Comparison of ENCODE assay signal across 7 mouse cellular contexts in the genomic region with DNA sequence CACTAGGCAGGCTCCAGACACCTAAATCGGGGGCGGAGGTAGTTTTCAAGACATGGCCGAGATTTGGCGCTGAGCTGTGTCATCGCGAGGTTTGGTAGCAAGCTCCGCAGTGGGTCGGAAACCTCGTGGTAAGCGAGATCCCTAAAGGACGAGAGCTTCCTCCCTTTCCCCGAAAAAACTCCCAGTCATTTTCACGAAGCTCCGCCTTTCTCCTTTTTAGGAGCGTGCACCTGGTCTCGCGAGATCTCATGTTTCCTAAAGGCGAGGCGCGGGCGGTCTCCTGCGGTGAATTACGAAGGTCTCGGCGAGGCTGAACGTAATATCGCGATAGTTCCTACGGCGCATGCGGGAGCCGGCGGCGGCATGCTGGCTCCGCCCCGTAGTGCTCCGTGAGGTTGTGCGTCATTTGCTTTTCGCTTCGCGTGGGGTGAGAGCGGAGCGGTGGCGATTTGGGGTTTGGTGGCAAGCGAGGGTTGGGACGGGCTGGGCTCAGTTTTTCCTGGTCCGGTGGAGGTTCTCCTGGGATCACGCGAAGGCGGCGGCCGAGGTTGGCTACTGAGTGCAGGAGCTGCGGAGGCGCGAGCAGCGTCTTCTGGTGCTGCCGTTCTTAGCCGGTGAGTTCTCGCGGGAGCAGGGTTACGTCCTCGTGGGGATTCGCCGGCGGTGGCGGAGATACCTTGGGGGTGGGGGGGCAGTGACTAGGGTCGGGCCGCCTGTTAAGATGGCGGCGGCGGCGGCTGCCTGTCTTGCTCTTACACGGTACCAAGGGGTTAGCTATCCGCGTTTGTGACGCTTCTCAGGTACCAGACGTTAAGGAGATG. TPM values are rescaled to one million over a fixed set of nuclear protein-coding genes. Genes with fewer than 3 reads are reported as not detected.
A peak's percentile ranks its signal among the peaks of the same experiment; 100 is the strongest.
DNase-seq lines count a peak whose midpoint lies in the region; ATAC-seq lines count a peak whose summit lies in the region.

No protein-coding gene starts in this region.

- DNase-seq in adrenal gland, postnatal 14 days, result peak; percentile 95
- peak; percentile 96 for DNase-seq in embryonic facial prominence, embryonic 11.5 days (ENCODE audit: low spot score)
- peak; percentile 96 for DNase-seq in kidney, adult 11 months
- peak; percentile 85 for DNase-seq in limb, embryonic 10.5 days (ENCODE audit: low spot score)
- peak; percentile 85 for DNase-seq in spleen, adult 12 weeks (ENCODE audit: low spot score)

- no peaks in the 10 kb centered on the region for H3K36me3 ChIP-seq in embryonic facial prominence, embryonic 11.5 days (replicated peaks; ENCODE audit: control insufficient read depth, insufficient read depth, low read depth, low read length)
- peaks cover 25% of the 10 kb centered on the region for H3K36me3 ChIP-seq in limb, embryonic 10.5 days
- no peaks in the 10 kb centered on the region for H3K36me3 ChIP-seq in midbrain, embryonic 13.5 days

- peak; percentile 83 for ATAC-seq in embryonic facial prominence, embryonic 11.5 days (replicated peaks; ENCODE audit: insufficient number of reproducible peaks, low FRiP score, low TSS enrichment, low read depth)
- peak; percentile 77 for ATAC-seq in granulocyte monocyte progenitor cell, adult 5-6 weeks (replicated peaks; ENCODE audit: poor library complexity, severe bottlenecking)
- ATAC-seq in midbrain, embryonic 13.5 days, result peak; percentile 88

- H3K9me3 ChIP-seq in embryonic facial prominence, embryonic 11.5 days (replicated peaks; ENCODE audit: control insufficient read depth, low read length), result no peaks in the 10 kb centered on the region
- H3K9me3 ChIP-seq in limb, embryonic 10.5 days (replicated peaks), result no peaks in the 10 kb centered on the region
- no peaks in the 10 kb centered on the region for H3K9me3 ChIP-seq in midbrain, embryonic 13.5 days

- peak overlapping the region; percentile 64 for H3K9ac ChIP-seq in embryonic facial prominence, embryonic 11.5 days (replicated peaks; ENCODE audit: low read length)
- H3K9ac ChIP-seq in midbrain, embryonic 13.5 days (replicated peaks), result peak overlapping the region; percentile 71

- 12% methylated on average over 77 of the region's 77 CpGs for WGBS in embryonic facial prominence, embryonic 11.5 days
- 20% methylated on average over 74 of the region's 77 CpGs for WGBS in limb, embryonic 10.5 days
- WGBS in midbrain, embryonic 13.5 days, result 19% methylated on average over 77 of the region's 77 CpGs

- peak overlapping the region; percentile 85 for H3K27ac ChIP-seq in embryonic facial prominence, embryonic 11.5 days (replicated peaks; ENCODE audit: low read depth, low read length)
- H3K27ac ChIP-seq in limb, embryonic 10.5 days, result peak overlapping the region; percentile 94
- peak overlapping the region; percentile 93 for H3K27ac ChIP-seq in midbrain, embryonic 13.5 days

- no peaks in the 10 kb centered on the region for H3K27me3 ChIP-seq in embryonic facial prominence, embryonic 11.5 days (ENCODE audit: control insufficient read depth, insufficient read depth, low read length)
- H3K27me3 ChIP-seq in limb, embryonic 10.5 days (ENCODE audit: low read depth, poor library complexity, severe bottlenecking), result peaks cover 59% of the 10 kb centered on the region
- H3K27me3 ChIP-seq in midbrain, embryonic 13.5 days, result peaks cover 6% of the 10 kb centered on the region; the same call in 1 of the 2 replicates

- no peaks in the 10 kb centered on the region for H3K4me1 ChIP-seq in embryonic facial prominence, embryonic 11.5 days (ENCODE audit: control insufficient read depth, insufficient read depth, low read length)
- no peaks in the 10 kb centered on the region for H3K4me1 ChIP-seq in limb, embryonic 10.5 days
- no peaks in the 10 kb centered on the region for H3K4me1 ChIP-seq in midbrain, embryonic 13.5 days (replicated peaks)

- H3K4me2 ChIP-seq in embryonic facial prominence, embryonic 11.5 days (ENCODE audit: low read depth, low read length), result peak overlapping the region; percentile 41
- peak overlapping the region; percentile 65 for H3K4me2 ChIP-seq in midbrain, embryonic 13.5 days (replicated peaks)

- H3K4me3 ChIP-seq in embryonic facial prominence, embryonic 11.5 days (ENCODE audit: low read depth, low read length), result peak overlapping the region; percentile 53
- peak overlapping the region; percentile 66 for H3K4me3 ChIP-seq in limb, embryonic 10.5 days
- H3K4me3 ChIP-seq in midbrain, embryonic 13.5 days (replicated peaks), result peak overlapping the region; percentile 56

RNA-seq across cellular contexts. Expression of a gene that starts 2.6 kb away (rescaled TPM):
- 193 and 209 TPM in 2 replicates for total RNA-seq in adrenal gland, postnatal 14 days (2021)
- 56.8 and 67.6 TPM in 2 replicates for polyA plus RNA-seq in embryonic facial prominence, embryonic 11.5 days (2014; fragmentation: Nextera tagmentation; extraction: Ambion mirVana)
- total RNA-seq in granulocyte monocyte progenitor cell, adult 5-6 weeks (2014; fragmentation: Nextera tagmentation), result 223 and 258 TPM in 2 replicates
- total RNA-seq in granulocyte monocyte progenitor cell, adult 5-6 weeks (2017), result 124 and 126 TPM in 2 replicates
- 61.9 and 62.4 TPM in 2 replicates for polyA plus RNA-seq in limb, embryonic 10.5 days (2016; fragmentation: Nextera tagmentation; extraction: Ambion mirVana)
- polyA plus RNA-seq in midbrain, embryonic 13.5 days (2015; fragmentation: Nextera tagmentation; extraction: Ambion mirVana), result 65.5 and 71.0 TPM in 2 replicates

Comparison
In these comparisons a context has a peak if more than half of its experiments do, and no peak if none do; other contexts are left out.
1. Peak in every context shown above with its lines: DNase-seq, ATAC-seq, H3K4me3 ChIP-seq and H3K27ac ChIP-seq.